Mouse (Mus musculus): Measurements from ENCODE around the gene Zscan10. TPM values are rescaled to one million over a fixed set of nuclear protein-coding genes. Genes with fewer than 3 reads are reported as not detected.

Zscan10 gene
- not detected for total RNA-seq (2021)

DNA sequence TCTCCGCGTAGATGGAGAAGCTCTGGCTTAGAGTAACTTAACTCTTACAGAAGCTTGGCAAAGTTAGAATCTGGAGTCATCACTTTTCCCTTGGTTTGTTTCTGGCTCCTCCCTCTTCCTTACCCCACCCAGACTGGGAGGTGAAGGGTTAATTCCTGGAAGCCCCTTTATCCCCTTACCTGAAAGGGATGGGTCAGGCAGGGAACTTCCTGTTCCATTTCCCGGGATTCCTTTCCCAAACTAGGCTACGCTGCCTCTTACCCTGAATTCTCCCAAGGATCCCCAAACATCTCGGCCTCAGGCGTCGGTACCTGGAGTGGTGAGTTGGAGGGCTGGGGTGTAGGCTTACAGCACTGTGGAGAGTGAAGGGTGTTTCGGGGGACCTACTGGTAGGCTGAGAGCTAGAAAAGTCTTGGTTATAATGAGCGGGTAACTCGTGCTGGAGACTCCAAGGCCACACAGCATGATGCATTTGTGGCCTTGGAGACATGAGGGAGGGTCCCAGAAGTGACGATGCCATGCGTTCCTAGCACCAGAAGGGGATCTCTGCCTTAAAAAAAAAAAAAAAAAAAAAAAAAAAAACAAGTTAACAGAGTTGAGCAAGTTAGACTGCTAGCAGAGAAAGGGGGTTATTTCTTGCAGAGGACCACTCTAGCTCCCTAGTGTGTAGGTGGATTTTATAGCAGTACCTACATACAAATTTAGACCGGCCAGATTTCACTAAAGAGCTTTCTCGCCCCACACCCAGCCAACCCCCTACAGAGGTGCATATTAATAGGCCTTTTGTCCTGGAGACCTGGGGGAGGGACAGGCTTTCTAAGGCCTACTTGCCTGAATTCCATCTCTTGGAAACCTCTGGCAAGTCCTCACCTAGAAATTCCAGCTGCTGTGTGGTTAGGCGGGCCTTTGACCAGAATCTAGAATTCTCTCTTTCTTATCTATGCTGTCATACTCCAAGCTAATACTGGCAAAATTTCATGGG lies at the start of gene Zscan10:
Gene Zscan10, plus strand, starts transcription at position 216 of the 982 bp plus-strand sequence.
- intact Hi-C loops (cut with DNase I): no loop called here
- DNase-seq (ENCODE audit: low spot score in 2 of 2): no peak

DNA sequence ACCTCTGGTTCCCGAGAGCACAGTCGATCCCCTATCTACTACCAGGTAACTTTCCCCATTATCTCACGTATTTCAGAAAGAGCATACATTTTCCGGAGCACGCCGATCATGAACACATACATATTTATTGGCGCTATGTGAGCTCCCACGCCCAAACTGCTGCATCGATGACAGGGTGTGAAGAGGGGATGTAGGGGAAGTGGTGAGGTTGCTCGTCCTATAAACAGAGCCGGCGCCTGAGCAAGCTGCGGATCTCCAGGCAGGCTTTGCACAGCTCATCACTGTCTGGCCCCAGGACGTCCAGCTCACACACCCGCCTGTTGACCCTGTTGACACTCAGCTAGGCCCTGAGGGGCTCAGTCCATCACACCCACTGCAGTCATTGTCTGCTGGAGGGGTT lies 49.8 kb upstream of the Zscan10 start:
- intact Hi-C loops (cut with DNase I): no loop called here

DNA sequence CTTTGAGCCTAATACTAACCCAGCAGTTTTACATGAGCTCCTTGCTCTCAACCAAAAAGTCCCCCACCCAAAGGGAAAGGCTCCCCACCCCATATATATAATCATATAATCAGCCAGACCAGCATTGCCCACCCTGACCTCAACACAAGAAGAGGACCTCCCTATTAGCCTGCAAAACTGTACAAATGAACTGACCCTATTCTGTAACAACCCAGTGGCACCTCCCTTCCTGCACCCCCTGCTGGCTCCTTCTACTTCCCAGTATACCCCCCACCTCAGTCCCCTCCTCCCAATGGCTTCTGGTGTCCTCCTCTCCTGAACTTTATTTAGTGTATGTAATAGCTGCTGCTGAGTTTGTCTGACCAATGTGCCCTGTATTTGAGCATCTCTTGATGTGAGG lies 49.2 kb upstream of the Zscan10 start:
- intact Hi-C loops (cut with DNase I): no loop called here

More for the DNA sequence above, 49.8 kb upstream of the Zscan10 start:
- DNase-seq (ENCODE audit: low spot score in 2 of 2): peak; percentile 30 to 34

DNA sequence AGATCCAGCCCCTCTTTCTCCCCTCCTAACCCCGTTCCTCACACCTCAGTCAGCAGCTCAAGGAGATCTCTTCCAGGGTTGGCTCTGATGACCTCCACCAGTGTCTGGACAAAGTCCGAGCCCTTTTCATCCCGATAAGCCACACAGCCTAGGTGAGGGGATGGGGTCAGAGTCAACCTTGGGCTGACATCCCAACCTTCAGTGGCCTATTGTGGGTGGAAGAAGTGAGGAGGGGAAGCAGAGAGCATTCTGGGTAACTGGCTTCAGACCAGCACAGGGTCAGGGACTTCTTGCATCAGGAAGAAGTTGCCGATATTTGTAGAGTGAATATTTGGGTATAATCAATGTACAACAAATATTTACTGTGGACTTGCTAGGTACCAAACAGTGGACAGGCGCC lies 48.7 kb upstream of the Zscan10 start:
- intact Hi-C loops (cut with DNase I): no loop called here
- DNase-seq (ENCODE audit: low spot score in 2 of 2): no peak

More for the DNA sequence above, 49.2 kb upstream of the Zscan10 start:
- no peak for DNase-seq (ENCODE audit: low spot score in 2 of 2)

DNA sequence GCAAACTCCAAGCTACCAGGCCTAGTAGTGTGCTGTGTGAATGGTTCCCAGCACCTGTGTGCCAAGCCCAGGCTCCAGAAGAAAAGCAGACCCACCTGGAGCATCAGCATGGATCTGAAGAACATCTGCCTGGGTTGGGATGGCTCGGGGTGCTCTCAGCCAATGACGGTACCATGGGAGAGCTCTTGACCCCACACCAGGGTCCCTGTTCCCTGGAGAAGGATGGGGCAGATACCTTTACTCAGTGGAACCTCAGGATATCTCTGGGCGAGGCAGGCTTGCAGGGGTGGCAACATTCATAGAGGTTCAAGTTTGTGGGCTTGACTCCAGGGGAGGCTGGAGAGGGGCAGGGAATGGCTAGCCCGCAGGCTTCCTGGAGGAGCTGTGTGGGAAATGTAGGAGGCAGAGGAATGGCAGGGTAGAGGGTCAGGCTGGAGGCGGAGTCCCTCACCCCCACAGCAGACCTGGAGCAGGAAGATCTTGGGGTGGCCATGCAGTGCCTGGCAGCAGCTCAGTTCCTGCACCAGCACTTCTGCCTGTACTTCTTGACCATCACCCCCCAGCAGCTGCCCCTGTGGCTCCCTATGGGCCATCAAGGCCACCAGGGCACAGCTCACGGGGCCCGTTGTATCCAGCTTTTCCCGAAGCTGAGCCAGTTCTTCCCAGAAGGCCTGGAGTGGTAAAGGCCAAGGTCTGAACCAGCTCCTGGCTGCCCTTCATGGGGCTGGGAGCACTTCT lies 47.6 kb upstream of the Zscan10 start:
- DNase-seq (ENCODE audit: low spot score in 2 of 2): no peak
- intact Hi-C loops (cut with DNase I): no loop called here

DNA sequence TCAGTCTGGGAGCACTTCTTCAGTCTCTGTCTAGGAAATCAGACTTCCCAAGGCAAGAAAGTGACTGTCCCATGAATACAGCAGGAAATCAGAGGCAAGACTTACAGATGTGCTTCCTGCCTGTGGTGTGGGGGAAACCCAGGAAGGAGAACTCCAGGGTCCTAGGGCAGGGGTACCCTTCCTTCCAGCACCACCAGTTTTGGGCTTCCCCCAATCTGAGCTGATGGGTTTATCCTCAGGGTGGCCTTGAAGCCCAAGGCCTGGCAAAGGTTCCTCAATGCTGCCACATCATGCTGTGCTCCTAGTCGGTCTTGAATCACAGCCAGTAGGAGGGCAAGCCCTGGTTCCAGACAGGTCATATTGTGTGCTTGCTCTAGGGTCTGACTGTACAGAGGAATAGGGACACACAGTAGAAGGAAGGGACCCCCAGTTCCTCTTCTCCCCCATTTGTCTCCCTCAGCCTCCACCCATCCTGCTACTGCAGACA lies 47.0 kb upstream of the Zscan10 start:
- intact Hi-C loops (cut with DNase I): no loop called here
- no peak for DNase-seq (ENCODE audit: low spot score in 2 of 2)

DNA sequence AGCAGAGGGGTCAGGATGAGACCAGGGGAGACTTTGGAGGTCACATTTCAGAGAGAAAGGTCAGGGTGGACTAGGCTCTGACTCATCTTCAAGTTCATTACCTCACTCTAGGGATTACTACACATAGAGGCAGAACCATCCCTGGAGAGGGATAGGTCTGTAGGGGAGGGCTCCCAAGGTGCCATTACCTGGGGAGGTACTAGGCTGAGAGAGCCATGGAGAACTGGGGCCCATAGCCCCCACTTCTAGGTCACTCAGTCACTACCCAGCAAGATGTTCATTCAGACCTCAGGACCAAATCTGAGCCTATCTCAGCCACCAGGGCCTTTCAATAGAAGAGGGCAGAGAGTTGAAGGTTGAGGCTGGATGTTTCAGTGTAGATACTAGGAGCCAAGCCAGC lies 46.3 kb upstream of the Zscan10 start:
- DNase-seq (ENCODE audit: low spot score in 2 of 2): no peak
- intact Hi-C loops (cut with DNase I): no loop called here

DNA sequence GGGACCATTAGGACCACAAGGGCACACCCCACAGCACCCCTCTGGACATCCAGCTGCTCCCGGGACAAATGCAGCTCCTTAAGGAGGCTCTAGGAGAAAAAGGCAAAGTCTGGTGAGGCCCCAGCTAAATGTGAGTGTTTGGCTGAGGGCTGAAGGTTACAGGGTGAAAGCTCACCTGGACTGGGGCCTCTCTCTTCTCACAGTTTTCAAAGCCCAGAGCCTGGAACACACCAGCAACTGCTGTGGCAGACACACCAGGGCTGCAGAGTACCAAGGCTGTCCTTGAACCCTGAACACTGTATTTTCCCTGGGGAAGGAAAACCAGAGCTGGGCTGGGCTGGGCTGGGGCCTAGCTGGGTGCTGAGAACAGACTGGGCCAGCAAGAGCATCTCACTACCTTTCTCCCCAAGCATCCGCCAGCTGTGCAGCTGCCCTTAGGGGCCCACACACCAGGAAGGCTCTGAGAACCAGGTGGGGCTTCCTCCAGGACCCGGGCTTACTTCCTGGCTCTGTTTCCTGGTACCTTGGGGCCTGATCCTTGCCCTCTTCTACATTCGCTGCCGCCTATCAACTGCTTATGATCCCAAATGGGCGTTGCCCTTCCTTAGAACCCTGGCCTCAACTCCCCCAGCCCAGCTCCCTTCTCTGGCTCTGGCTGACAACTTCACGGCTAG lies 45.3 kb upstream of the Zscan10 start:
- intact Hi-C loops (cut with DNase I): no loop called here

DNA sequence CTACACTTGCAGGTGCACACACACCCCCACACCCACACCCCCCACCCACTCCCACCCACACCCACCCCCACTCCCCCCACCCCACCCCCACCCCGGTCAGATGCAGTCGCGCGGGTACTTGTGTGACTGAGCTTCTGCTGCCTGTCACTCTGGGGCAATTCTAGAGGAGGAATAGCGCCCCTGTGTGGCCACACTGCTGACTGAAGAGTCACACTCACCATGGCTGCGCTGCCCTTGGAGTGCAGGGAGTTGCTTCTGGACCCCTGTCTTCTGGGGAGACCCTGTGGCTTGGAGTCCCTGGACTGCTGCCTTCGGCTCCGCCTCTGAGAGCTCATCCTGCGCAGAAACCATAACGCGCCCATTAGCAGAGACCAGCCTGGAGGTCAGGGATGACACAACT lies 40.9 kb upstream of the Zscan10 start:
- intact Hi-C loops (cut with DNase I): loop anchor here (5.0 kb wide), 1 partner anchor 38 kb away; the partner anchor contains the start of gene Zfp13
- DNase-seq (ENCODE audit: low spot score in 2 of 2): peak in 1 of 2 experiments; percentile 52

More for the DNA sequence above, 45.3 kb upstream of the Zscan10 start:
- no peak for DNase-seq (ENCODE audit: low spot score in 2 of 2)

DNA sequence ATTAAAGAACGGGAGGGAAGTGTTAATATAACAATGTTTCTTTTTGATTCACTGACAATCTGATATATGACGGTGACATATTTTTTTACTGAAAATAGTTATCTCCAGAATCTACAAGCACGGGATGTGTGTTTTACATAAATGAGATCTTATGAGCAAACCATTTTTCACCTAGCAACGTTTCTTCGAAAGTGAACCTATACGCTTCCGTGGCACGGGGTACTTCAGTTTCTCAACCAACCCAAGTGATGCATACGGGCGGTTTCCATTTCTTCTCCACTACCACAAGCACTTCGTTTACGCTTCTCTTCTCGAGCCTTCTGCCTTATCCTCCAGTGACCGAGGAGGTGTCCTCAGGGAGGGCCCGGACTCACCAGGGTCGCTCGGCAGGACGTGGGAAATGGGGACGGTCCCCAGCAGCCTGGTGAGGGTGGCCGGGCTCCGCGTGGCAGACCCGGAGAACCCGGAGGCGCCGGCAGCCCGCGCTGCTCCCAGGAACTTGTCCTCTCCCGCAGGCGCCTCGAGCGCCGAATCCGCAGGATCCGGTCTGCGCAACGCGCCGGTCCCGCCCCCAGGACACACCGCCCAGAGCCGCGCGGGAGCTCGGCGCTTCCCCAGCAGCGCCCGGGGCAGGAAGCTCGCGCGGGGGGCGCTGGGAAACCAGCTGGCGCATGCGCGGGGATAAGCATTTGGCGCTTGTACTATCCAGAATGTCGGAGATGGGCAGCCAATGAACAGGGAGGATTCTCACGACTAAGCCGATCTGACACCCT lies 36.9 kb upstream of the Zscan10 start, which contains the start of gene Zfp213:
Gene Zfp213, minus strand, starts transcription at position 644 of the 773 bp plus-strand sequence.
- peak; percentile 95 to 97 for DNase-seq (ENCODE audit: low spot score in 2 of 2)
- intact Hi-C loops (cut with DNase I): loop anchor here (5.0 kb wide), 1 partner anchor 34 kb away; the partner anchor contains the start of gene Zfp13

DNA sequence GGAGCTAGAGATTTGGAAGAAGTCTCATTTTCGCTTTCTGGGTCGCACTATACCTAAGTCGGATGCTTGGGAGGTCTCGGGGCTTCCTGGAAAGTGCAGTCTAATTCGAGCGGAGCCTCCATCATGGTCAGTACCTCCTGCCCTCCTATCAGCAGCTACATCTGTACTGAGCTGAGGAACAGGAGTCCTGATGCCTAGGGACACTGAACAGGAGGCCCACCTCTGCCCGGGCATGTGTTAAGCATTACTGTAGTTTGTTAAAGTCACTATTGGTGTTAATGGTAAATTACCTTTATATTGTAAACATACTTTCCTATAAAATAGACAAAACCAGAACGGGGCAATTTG lies 36.3 kb upstream of the Zscan10 start:
- intact Hi-C loops (cut with DNase I): loop anchor here (5.0 kb wide), 1 partner anchor 33 kb away; the partner anchor contains the start of gene Zfp13
- no peak for DNase-seq (ENCODE audit: low spot score in 2 of 2)

DNA sequence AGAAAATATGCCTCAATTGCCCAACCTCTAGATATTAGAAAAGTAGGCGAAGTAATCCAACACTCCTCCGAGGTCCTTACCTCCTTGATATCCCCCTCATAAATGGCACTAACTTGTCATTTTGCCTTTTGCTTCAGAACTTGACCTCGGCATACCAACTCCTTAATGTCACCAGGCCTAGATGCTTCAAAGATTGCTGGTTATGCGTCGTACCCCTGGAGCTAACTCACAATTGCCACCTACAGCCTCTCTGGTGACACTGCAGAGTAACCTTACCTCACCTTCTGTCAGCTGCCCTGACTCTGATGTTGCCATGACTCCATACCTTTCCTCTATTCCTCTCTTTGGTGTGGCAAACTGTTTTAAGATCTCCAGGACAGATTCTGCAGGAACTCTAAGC lies 33.9 kb upstream of the Zscan10 start:
- DNase-seq (ENCODE audit: low spot score in 2 of 2): no peak
- intact Hi-C loops (cut with DNase I): no loop called here

DNA sequence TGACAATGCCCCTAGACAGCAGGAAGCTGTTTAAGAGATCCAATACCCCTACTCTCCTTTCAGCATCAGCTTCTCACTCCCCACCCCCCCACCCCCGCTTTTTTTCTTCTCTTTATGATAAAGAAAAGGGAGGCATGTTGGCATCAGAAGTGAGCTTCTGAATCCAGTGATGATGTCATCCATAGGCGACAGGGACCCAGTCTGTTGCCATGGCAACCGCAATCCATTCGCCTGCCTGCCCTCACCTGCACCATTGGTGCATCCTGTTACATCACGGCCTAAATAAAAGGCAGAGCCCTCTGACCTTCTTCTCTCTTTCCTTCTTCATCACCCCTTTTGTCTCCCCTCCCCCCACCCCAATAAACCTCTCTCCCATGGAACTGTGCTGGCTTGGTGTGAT lies 32.3 kb upstream of the Zscan10 start:
- DNase-seq (ENCODE audit: low spot score in 2 of 2): no peak
- intact Hi-C loops (cut with DNase I): no loop called here

DNA sequence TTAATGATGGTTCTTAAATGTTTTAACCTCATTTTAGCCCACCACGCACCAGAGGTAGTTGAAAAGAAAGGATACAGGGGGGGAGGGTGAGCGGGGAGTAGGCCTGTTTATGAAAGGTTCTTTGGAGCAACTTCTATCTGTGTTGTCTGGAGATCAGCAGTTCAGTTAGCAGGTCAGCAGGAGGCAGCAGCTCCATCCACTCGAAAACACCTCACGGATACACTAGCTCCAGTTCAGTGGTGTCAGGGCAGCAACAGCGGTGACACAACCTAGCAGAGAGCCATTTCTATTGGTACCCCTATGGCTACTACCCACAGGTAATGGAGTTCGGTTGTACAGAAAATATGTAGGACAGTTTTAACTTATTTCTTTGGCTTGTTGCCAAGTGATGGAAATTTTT lies 30.6 kb upstream of the Zscan10 start:
- intact Hi-C loops (cut with DNase I): loop anchor here (2.0 to 5.0 kb wide), 4 partner anchors 33 to 132 kb away; no protein-coding TSS in a partner anchor
- DNase-seq (ENCODE audit: low spot score in 2 of 2): peak in 1 of 2 experiments; percentile 46

DNA sequence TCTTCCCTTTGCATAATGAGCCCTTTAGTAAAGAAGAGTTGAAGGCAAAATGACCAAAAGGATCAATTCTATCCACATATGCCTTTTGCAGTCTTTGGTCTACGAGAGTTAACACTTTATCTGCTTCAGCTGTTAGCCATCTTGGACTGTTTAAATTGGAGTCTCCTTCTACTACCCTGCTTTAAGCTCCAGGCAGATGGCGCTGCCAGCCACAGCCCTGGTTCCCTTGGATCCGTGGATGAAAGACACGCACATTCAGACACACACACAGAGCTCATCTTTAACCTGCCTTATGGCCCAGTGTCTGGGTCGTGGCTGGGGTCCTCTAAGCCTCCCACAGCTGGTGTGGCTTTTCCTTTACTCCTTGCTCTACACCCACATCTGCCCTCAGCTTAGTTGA lies 29.6 kb upstream of the Zscan10 start:
- DNase-seq (ENCODE audit: low spot score in 2 of 2): peak; percentile 30 to 50
- intact Hi-C loops (cut with DNase I): loop anchor here (2.0 to 5.0 kb wide), 4 partner anchors 32 to 131 kb away; no protein-coding TSS in a partner anchor

DNA sequence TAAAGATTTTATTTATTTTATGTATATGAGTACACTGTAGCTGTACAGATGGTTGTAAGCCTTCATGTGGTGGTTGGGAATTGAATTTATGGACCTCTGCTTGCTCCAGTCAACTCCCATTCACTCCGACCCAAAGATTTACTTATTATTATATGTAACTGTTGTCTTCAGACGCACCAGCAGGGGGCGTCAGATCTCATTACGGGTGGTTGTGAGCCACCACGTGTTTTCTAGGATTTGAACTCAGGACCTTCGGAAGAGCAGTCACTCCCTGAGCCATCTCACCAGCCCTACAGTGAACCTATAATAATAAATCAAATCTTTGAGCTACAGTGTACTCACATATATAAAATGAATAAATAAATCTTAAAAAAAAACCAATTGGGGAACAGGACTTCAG lies 28.6 kb upstream of the Zscan10 start:
- intact Hi-C loops (cut with DNase I): loop anchor here (5.0 kb wide), 2 partner anchors 60 to 130 kb away; no protein-coding TSS in a partner anchor
- DNase-seq (ENCODE audit: low spot score in 2 of 2): no peak

DNA sequence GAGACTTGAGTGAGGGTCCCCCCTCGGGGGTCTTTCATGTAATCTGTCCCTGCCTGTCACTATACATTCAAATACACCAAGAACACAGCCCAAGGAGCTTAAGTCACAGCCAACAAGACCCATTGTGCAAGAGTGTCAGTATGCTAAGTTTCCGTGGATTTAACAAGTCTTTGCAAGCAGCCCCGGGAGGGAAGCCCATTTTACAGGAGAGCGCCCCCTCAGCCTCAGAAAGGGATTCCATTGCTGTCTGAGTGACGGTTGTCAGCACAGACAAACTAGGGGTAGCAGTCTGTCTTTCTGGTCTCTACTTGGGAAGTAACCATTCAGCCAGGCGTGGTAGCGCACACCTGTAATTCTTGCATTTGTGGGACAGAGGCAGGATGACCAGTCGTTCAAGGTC lies 26.5 kb upstream of the Zscan10 start:
- intact Hi-C loops (cut with DNase I): loop anchor here (5.0 kb wide), 2 partner anchors 58 to 128 kb away; no protein-coding TSS in a partner anchor
- DNase-seq (ENCODE audit: low spot score in 2 of 2): no peak

DNA sequence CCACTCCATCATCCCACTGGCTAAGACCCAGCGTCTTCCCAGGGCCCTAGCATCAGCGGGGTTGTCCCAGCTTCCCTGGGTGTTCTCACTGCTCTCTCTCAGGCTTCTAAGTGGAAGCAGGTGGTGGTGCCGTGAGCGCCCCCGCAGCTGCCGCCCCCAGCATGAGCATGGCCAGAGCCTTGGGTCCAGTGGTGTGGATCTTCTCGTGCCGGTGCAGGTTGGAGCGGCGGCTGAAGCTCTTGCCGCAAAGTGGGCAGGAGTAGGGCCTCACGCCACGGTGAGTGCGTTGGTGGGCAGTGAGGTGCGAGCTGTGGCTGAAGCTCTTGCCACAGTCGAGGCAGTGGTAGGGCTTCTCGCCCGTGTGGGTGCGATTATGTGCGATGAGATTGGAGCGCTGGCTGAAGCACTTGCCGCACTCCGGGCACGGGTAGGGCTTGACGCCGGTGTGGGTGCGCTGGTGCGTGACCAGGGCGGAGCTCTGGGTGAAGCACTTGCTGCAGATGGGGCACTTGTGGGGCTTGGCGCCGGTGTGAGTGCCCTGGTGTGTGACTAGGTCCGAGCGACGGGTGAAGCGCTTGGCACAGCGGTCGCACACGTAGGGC lies 24.6 kb upstream of the Zscan10 start:
- intact Hi-C loops (cut with DNase I): no loop called here
- no peak for DNase-seq (ENCODE audit: low spot score in 2 of 2)
